Mouse (Mus musculus): ENCODE measurements around the gene Gpr152. TPM values are rescaled to one million over a fixed set of nuclear protein-coding genes. Genes with fewer than 3 reads are reported as not detected.

Gpr152 gene
- polyA plus RNA-seq, 1 experiment from 2014 or later: not detected

GRCm38 (mm10) chr19:4181892-4182291 lies 42.3 kb downstream of the Gpr152 start:
- ATAC-seq (replicated peaks; ENCODE audit: extremely low read depth, insufficient read depth, low FRiP score): no peak
- WGBS: 49% methylated on average over 3 of the region's 3 CpGs

GRCm38 (mm10) chr19:4183689-4184088 lies 44.1 kb downstream of the Gpr152 start:
- H3K9ac ChIP-seq (ENCODE audit: low read length): no peak overlapping the region
- no peaks in the 10 kb centered on the region for H3K27me3 ChIP-seq (ENCODE audit: control insufficient read depth, insufficient read depth, low read length)
- WGBS: 80% methylated on average over 2 of the region's 2 CpGs
- no peak for ATAC-seq (replicated peaks; ENCODE audit: extremely low read depth, insufficient read depth, low FRiP score)
- no peaks in the 10 kb centered on the region for H3K36me3 ChIP-seq (ENCODE audit: control insufficient read depth, insufficient read depth)
- H3K4me3 ChIP-seq (ENCODE audit: low read length): no peak overlapping the region
- H3K9me3 ChIP-seq (replicated peaks; ENCODE audit: control insufficient read depth, low read length): no peaks in the 10 kb centered on the region
- no peak overlapping the region for H3K4me2 ChIP-seq (ENCODE audit: low read depth, low read length)
- no peak overlapping the region for H3K27ac ChIP-seq (ENCODE audit: low read length)
- H3K4me1 ChIP-seq (ENCODE audit: control insufficient read depth, insufficient read depth, low read length): peaks cover 30% of the 10 kb centered on the region

More at GRCm38 (mm10) chr19:4181892-4182291, 42.3 kb downstream of the Gpr152 start:
- Histone ChIP-seq H3K4me3 (ENCODE audit: low read length) (no peak overlapping the region), H3K4me1 (ENCODE audit: control insufficient read depth, insufficient read depth, low read length) (peaks cover 20% of the 10 kb centered on the region), H3K36me3 (ENCODE audit: control insufficient read depth, insufficient read depth) (no peaks in the 10 kb centered on the region), H3K9me3 (replicated peaks; ENCODE audit: control insufficient read depth, low read length) (no peaks in the 10 kb centered on the region), H3K27ac (ENCODE audit: low read length) (no peak overlapping the region), H3K27me3 (ENCODE audit: control insufficient read depth, insufficient read depth, low read length) (no peaks in the 10 kb centered on the region), H3K4me2 (ENCODE audit: low read depth, low read length) (no peak overlapping the region), H3K9ac (ENCODE audit: low read length) (no peak overlapping the region)

GRCm38 (mm10) chr19:4184976-4185975 lies 45.7 kb downstream of the Gpr152 start:
- peak; percentile 67 for ATAC-seq (replicated peaks; ENCODE audit: extremely low read depth, insufficient read depth, low FRiP score)
- Histone ChIP-seq H3K4me3 (ENCODE audit: low read length) (no peak overlapping the region), H3K36me3 (ENCODE audit: control insufficient read depth, insufficient read depth) (no peaks in the 10 kb centered on the region), H3K4me2 (ENCODE audit: low read depth, low read length) (peak overlapping the region; percentile 22; the same call in 1 of the 2 replicates), H3K9me3 (replicated peaks; ENCODE audit: control insufficient read depth, low read length) (no peaks in the 10 kb centered on the region), H3K4me1 (ENCODE audit: control insufficient read depth, insufficient read depth, low read length) (peaks cover 30% of the 10 kb centered on the region), H3K27ac (ENCODE audit: low read length) (peak overlapping the region; percentile 77), H3K27me3 (ENCODE audit: control insufficient read depth, insufficient read depth, low read length) (no peaks in the 10 kb centered on the region), H3K9ac (ENCODE audit: low read length) (no peak overlapping the region)
- WGBS: 44% methylated on average over 15 of the region's 15 CpGs

DNA sequence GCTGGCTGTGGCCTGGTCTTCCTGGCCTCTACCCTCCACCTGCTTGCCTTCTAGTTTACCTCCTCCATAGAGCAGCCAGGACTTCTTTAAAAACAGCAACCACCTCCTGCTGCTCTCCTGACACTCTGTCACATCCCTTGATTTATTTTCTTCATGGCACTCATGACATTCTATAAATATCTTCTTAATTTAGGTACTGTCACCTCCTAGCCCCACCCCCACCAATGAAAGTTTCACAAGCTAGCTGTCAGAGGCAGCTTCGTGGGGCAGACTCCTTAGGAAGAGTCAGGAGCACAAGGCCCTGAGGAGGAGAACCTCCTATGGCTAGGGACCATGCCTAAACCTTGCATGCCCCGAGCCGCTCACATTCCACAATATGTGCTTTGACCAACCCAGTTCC lies 47.7 kb downstream of the Gpr152 start:
- no peaks in the 10 kb centered on the region for H3K9me3 ChIP-seq (replicated peaks; ENCODE audit: control insufficient read depth, low read length)
- H3K4me3 ChIP-seq (ENCODE audit: low read length): no peak overlapping the region
- no peaks in the 10 kb centered on the region for H3K27me3 ChIP-seq (ENCODE audit: control insufficient read depth, insufficient read depth, low read length)
- ATAC-seq (replicated peaks; ENCODE audit: extremely low read depth, insufficient read depth, low FRiP score): no peak
- WGBS: 58% methylated on average over 3 of the region's 3 CpGs
- H3K4me1 ChIP-seq (ENCODE audit: control insufficient read depth, insufficient read depth, low read length): peaks cover 32% of the 10 kb centered on the region
- H3K4me2 ChIP-seq (ENCODE audit: low read depth, low read length): peak overlapping the region; percentile 18
- H3K27ac ChIP-seq (ENCODE audit: low read length): peak overlapping the region; percentile 54
- H3K36me3 ChIP-seq (ENCODE audit: control insufficient read depth, insufficient read depth): no peaks in the 10 kb centered on the region
- H3K9ac ChIP-seq (ENCODE audit: low read length): peak overlapping the region; percentile 34; the same call in 1 of the 2 replicates

DNA sequence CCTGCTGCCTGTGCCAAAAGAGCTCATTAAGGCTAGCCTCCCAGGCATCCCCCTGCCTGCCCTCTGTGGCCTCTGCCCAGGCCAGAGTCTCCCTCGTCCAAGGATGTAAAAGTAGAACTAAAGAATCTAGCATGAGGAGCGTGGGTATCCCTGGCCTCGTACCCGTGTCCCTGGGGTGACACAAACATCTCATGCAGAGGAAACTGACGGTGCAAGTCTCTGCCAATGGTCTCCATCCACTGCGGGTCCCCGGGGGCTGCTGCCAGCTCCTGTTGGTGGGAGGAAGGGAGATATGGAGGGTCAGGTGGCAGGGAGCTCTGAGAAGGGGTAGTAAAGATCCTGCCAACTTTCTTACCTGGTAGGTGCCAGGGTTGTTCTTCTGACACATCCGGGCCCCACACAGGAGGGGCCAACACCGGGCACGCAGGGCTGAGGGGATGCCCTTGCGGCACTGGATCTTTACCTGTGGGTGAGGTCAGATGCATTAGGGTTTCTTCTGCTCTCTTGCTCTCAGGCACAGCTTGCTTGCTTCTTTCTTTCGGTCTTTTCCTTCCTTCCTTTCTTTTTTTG lies 49.5 kb downstream of the Gpr152 start:
- H3K36me3 ChIP-seq (ENCODE audit: control insufficient read depth, insufficient read depth): peaks cover 10% of the 10 kb centered on the region

DNA sequence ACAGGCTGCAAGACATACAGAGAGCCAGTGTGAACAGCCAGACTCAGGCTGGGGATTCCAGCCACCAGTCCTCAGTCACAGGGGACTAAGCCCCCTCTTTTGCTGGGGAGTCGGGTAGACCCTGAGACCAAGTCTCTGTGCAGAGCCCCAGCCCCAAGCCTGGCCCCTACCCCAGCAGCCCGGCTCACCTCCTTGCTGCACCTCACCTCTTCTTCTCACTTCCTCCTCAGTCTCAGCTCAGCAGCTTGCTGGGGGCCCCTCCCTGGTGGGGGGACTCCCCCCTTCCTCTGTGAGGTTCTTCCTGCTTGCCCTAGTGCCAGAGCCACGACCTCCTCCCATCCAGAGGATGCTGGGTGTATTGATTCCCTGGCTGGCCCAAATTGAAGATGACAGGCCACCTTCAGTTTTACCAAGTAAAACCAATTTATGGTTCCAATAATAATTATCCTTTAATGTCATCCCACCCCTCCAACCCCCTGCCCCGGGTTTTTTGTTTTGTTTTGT lies 51.3 kb downstream of the Gpr152 start, which contains the start of gene Tbc1d10c:
Gene Tbc1d10c (minus strand): TSS at position 454 of the 504 bp plus-strand sequence.
- Histone ChIP-seq H3K4me2 (ENCODE audit: low read depth, low read length) (peak within 1 kb of the TSS; percentile 98), H3K4me3 (ENCODE audit: low read length) (peak within 1 kb of the TSS; percentile 95), H3K4me1 (ENCODE audit: control insufficient read depth, insufficient read depth, low read length) (peaks cover 41% of the 10 kb centered on the region), H3K27ac (ENCODE audit: low read length) (peak within 1 kb of the TSS; percentile 96), H3K9ac (ENCODE audit: low read length) (peak within 1 kb of the TSS; percentile 99), H3K9me3 (replicated peaks; ENCODE audit: control insufficient read depth, low read length) (no peaks in the 10 kb centered on the region), H3K36me3 (ENCODE audit: control insufficient read depth, insufficient read depth) (peaks cover 27% of the 10 kb centered on the region), H3K27me3 (ENCODE audit: control insufficient read depth, insufficient read depth, low read length) (no peaks in the 10 kb centered on the region)
- no peak for ATAC-seq (replicated peaks; ENCODE audit: extremely low read depth, insufficient read depth, low FRiP score)
- WGBS: 39% methylated on average over 4 of the region's 4 CpGs

More for the DNA sequence above, 49.5 kb downstream of the Gpr152 start:
- no peak overlapping the region for H3K27ac ChIP-seq (ENCODE audit: low read length)
- no peak overlapping the region for H3K4me2 ChIP-seq (ENCODE audit: low read depth, low read length)
- peaks cover 45% of the 10 kb centered on the region for H3K4me1 ChIP-seq (ENCODE audit: control insufficient read depth, insufficient read depth, low read length)
- H3K4me3 ChIP-seq (ENCODE audit: low read length): no peak overlapping the region
- H3K27me3 ChIP-seq (ENCODE audit: control insufficient read depth, insufficient read depth, low read length): no peaks in the 10 kb centered on the region
- 84% methylated on average over 12 of the region's 12 CpGs for WGBS
- ATAC-seq (replicated peaks; ENCODE audit: extremely low read depth, insufficient read depth, low FRiP score): no peak
- H3K9me3 ChIP-seq (replicated peaks; ENCODE audit: control insufficient read depth, low read length): no peaks in the 10 kb centered on the region
- H3K9ac ChIP-seq (ENCODE audit: low read length): no peak overlapping the region

DNA sequence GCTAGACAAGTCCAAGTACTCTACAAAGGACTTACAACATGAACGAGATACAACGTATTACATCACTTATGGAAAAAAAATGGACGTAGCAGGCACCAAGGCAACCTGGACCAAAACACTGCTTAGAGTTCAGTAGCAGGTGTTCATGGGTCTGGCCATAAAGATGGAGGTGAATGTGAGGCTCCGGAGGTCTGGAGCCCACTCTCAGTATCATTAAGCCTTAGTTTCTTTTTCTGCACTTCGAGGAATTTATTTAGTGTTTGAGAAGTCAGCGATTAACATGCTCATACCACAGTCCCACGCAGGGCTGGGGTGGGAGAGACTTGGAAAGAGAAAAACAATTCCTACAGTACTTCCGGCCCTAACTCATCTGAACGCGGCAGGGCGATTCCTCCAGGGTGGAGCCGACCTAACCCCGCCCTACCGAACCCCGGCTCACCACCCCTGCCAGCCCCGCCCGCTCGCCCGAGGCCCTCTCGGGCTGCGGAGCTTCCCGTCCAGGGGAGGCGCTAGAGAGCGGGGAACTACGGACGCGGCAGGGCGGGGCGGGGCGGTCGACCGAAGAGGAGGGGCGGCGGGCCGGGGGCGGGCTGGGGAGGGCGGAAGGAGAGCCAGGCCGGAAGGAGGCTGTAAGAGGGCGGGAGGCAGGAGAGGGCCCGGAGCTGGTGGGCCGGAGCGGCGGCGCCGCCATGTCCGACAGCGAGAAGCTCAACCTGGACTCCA lies 52.1 kb downstream of the Gpr152 start, which contains the start of gene Ppp1ca:
Gene Ppp1ca (plus strand): TSS at position 538 of the 723 bp plus-strand sequence.
- Histone ChIP-seq H3K36me3 (ENCODE audit: control insufficient read depth, insufficient read depth) (peaks cover 30% of the 10 kb centered on the region), H3K4me2 (ENCODE audit: low read depth, low read length) (peak within 1 kb of the TSS; percentile 98), H3K4me3 (ENCODE audit: low read length) (peak within 1 kb of the TSS; percentile 95), H3K27me3 (ENCODE audit: control insufficient read depth, insufficient read depth, low read length) (no peaks in the 10 kb centered on the region), H3K9ac (ENCODE audit: low read length) (peak within 1 kb of the TSS; percentile 99), H3K27ac (ENCODE audit: low read length) (peak within 1 kb of the TSS; percentile 96), H3K9me3 (replicated peaks; ENCODE audit: control insufficient read depth, low read length) (no peaks in the 10 kb centered on the region), H3K4me1 (ENCODE audit: control insufficient read depth, insufficient read depth, low read length) (peaks cover 39% of the 10 kb centered on the region)
- ATAC-seq (replicated peaks; ENCODE audit: extremely low read depth, insufficient read depth, low FRiP score): peak; percentile 92
- WGBS: 5% methylated on average over 42 of the region's 47 CpGs

DNA sequence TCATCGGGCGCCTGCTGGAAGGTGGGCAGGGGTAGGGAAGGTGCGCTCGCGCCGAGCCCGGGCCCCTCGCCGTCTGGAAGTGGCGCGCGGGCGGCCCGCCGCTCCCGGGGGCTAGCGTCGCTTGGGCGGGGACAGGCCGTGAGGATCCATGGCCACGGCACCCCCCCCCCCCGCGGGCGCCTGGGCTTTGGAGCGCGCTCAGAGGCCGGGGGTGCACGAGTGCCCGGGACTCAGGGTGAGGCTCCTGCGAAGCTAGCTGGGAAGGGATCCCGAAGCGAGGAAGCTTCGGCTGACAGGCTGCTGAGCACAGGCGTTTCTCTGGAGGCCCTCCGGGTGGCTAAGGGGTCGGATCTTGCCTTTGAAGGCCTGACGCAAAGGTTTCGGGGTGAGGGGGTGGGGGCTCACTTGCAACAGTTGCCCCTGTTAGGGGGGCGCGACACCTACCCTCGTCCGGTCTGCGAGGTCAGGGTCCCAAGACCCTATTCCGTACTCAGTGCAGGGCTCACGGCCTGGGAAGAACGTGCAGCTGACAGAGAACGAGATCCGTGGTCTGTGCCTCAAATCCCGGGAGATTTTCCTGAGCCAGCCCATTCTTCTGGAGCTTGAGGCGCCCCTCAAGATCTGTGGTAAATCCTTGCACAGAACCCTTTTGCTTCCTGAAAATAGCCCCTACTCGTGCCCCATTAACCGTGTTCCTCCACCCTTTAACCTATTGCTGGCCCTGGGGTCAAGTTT lies 52.8 kb downstream of the Gpr152 start:
- peaks cover 32% of the 10 kb centered on the region for H3K36me3 ChIP-seq (ENCODE audit: control insufficient read depth, insufficient read depth)
- peak; percentile 30 for ATAC-seq (replicated peaks; ENCODE audit: extremely low read depth, insufficient read depth, low FRiP score)
- peak overlapping the region; percentile 98 for H3K4me2 ChIP-seq (ENCODE audit: low read depth, low read length)
- peaks cover 32% of the 10 kb centered on the region for H3K4me1 ChIP-seq (ENCODE audit: control insufficient read depth, insufficient read depth, low read length)
- WGBS: under 1% methylated on average over 52 of the region's 52 CpGs
- no peaks in the 10 kb centered on the region for H3K27me3 ChIP-seq (ENCODE audit: control insufficient read depth, insufficient read depth, low read length)
- peak overlapping the region; percentile 96 for H3K27ac ChIP-seq (ENCODE audit: low read length)
- peak overlapping the region; percentile 99 for H3K9ac ChIP-seq (ENCODE audit: low read length)
- H3K9me3 ChIP-seq (replicated peaks; ENCODE audit: control insufficient read depth, low read length): no peaks in the 10 kb centered on the region
- H3K4me3 ChIP-seq (ENCODE audit: low read length): peak overlapping the region; percentile 95

All from heart, embryonic 16.5 days (tissue).